Mouse (Mus musculus) hindbrain, embryonic 12.5 days (tissue): ENCODE measurements around the gene Btbd18. TPM values are rescaled to one million over a fixed set of nuclear protein-coding genes. Genes with fewer than 3 reads are reported as not detected.

Source experiments
- ATAC-seq: fragments of 200-750 bp; cut with Nextera tagmentation; 2 replicates; pipeline ENCODE4 v1.8.0; 2017; ENCODE audit warnings: moderate TSS enrichment; ENCODE audit not compliant: low FRiP score
- H3K27ac ChIP-seq: fragments of 300-500 bp; sonication (generic); 2 replicates; pipeline ENCODE4 v1.5.1; 2016; ENCODE audit warnings: mild to moderate bottlenecking
- H3K27me3 ChIP-seq: fragments of 300-500 bp; sonication (generic); 2 replicates; pipeline ENCODE4 v1.6.1; 2016; ENCODE audit warnings: mild to moderate bottlenecking
- H3K36me3 ChIP-seq: fragments of 300-500 bp; sonication (generic); 2 replicates; pipeline ENCODE4 v1.6.1; 2016; ENCODE audit warnings: mild to moderate bottlenecking
- H3K4me1 ChIP-seq: fragments of 300-500 bp; sonication (generic); 2 replicates; pipeline ENCODE4 v1.6.1; 2016
- H3K4me2 ChIP-seq: fragments of 300-500 bp; sonication (generic); replicated peaks from 2 replicates; pipeline ENCODE4 v1.6.1; 2016; ENCODE audit warnings: mild to moderate bottlenecking
- H3K4me3 ChIP-seq: fragments of 300-500 bp; sonication (generic); 2 replicates; pipeline ENCODE4 v1.5.1; 2016; ENCODE audit warnings: mild to moderate bottlenecking
- H3K9ac ChIP-seq: fragments of 300-500 bp; sonication (generic); 2 replicates; pipeline ENCODE4 v1.6.1; 2016; ENCODE audit warnings: mild to moderate bottlenecking, moderate library complexity
- H3K9me3 ChIP-seq: fragments of 300-500 bp; sonication (generic); replicated peaks from 2 replicates; pipeline ENCODE4 v1.6.1; 2016; ENCODE audit warnings: mild to moderate bottlenecking
- WGBS: fragments of 180-500 bp; shearing (Covaris S2); methylation state at CpG from one replicate; pipeline ENCODE4 v1.1.7; 2016; 5-methylcytosine and 5-hydroxymethylcytosine counted together
- polyA plus RNA-seq: library from polyadenylated mRNA; unstranded; fragments of >200 nt; fragmentation: Nextera tagmentation; extraction: Ambion mirVana; gene quantifications from 2 replicates; pipeline ENCODE4 v1.2.1, GENCODE M21; 2016

The Btbd18 gene
- polyA plus RNA-seq, 1 experiment from 2014 or later, result 0.32 TPM

DNA sequence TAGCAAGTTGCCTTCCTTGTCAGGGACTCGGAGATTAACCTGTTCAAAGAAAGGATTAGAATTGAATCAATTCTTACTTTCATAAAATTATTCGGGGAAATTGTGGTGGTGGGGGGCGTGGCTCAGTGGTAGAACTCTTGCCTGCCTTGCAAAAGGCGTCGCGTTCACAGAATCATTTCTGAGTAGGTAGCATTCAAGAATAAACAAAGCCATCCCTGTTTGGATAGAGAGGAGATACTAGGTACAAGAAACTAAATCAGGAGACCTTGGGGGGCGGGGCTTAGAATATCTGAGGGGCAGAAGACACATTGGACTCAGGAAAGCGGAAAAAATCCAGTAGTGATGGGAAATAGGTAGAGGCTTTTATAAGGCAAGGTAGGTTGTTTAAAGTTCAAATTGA, 20.1 kb downstream of the Btbd18 start, which contains the start of gene Tmx2:
Tmx2 (minus strand) TSS at position 125 of the 400 bp plus-strand sequence.
- peaks cover 17% of the 10 kb centered on the region for H3K4me1 ChIP-seq
- WGBS, result 21% methylated on average over 8 of the region's 8 CpGs

GRCm38 (mm10) chr2:84682605-84683183, 23.8 kb downstream of the Btbd18 start:
- Histone ChIP-seq H3K4me1 (peaks cover 10% of the 10 kb centered on the region), H3K4me2 (no peak overlapping the region), H3K36me3 (peaks cover 39% of the 10 kb centered on the region), H3K9me3 (no peaks in the 10 kb centered on the region), H3K9ac (no peak overlapping the region), H3K27ac (no peak overlapping the region), H3K27me3 (no peaks in the 10 kb centered on the region), H3K4me3 (no peak overlapping the region)
- 87% methylated on average over 6 of the region's 6 CpGs for WGBS
- ATAC-seq, result no peak

More for the DNA sequence above, 20.1 kb downstream of the Btbd18 start, which contains the start of gene Tmx2:
- Histone ChIP-seq H3K36me3 (peaks cover 26% of the 10 kb centered on the region), H3K9me3 (no peaks in the 10 kb centered on the region), H3K4me3 (peak within 1 kb of the TSS; percentile 93), H3K27me3 (no peaks in the 10 kb centered on the region), H3K4me2 (peak within 1 kb of the TSS; percentile 83), H3K9ac (peak within 1 kb of the TSS; percentile 88), H3K27ac (peak within 1 kb of the TSS; percentile 81)
- no peak for ATAC-seq

GRCm38 (mm10) chr2:84688080-84688844, 29.4 kb downstream of the Btbd18 start:
- ATAC-seq, result no peak
- WGBS, result 83% methylated on average over 2 of the region's 2 CpGs
- peaks cover 83% of the 10 kb centered on the region for H3K36me3 ChIP-seq

GRCm38 (mm10) chr2:84690050-84690449, 31.2 kb downstream of the Btbd18 start:
- no peak overlapping the region for H3K9ac ChIP-seq
- no peak for ATAC-seq
- H3K9me3 ChIP-seq, result no peaks in the 10 kb centered on the region
- H3K4me2 ChIP-seq, result no peak overlapping the region
- peaks cover 86% of the 10 kb centered on the region for H3K36me3 ChIP-seq
- H3K27ac ChIP-seq, result no peak overlapping the region
- H3K4me3 ChIP-seq, result no peak overlapping the region
- no peaks in the 10 kb centered on the region for H3K4me1 ChIP-seq
- H3K27me3 ChIP-seq, result no peaks in the 10 kb centered on the region
- 92% methylated on average over 12 of the region's 12 CpGs for WGBS

More at GRCm38 (mm10) chr2:84688080-84688844, 29.4 kb downstream of the Btbd18 start:
- no peak overlapping the region for H3K9ac ChIP-seq
- no peak overlapping the region for H3K4me3 ChIP-seq
- H3K4me1 ChIP-seq, result no peaks in the 10 kb centered on the region
- H3K9me3 ChIP-seq, result no peaks in the 10 kb centered on the region
- H3K27me3 ChIP-seq, result no peaks in the 10 kb centered on the region
- H3K27ac ChIP-seq, result no peak overlapping the region
- no peak overlapping the region for H3K4me2 ChIP-seq

DNA sequence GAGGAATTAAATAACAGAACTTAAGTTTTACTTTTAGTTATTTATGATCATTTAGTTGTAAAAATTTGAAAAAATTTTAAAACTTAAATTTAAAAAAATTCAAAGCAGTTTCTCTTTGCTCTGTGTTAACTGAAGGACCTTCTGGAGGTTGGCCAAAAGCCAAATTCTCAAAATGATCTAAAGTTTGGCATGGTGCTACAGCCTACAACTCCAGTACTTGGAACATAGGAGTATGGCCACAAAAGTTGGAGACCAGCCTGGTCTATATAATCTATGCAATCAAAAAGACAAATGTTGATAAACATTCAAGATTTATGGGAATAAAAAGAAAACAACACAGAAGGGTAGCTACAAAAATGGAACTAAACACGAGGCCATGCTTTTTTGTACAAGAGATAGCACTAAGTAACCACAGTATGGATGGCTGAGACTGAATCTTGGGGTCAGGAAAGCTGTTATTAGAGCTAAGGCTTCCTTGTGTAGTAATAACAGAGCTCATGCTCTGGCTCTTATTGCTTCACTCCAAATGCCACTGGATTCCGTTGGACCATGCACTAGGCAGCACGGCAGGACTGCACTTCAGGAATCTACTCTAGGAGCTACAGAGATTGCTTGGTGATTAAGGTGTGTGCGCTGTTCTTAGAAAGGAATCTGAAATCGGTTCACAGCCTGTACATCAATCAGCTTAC, 36.3 kb downstream of the Btbd18 start:
- no peak overlapping the region for H3K27ac ChIP-seq
- WGBS, result 97% methylated on average over 5 of the region's 5 CpGs
- ATAC-seq, result no peak
- peaks cover 60% of the 10 kb centered on the region for H3K36me3 ChIP-seq
- no peak overlapping the region for H3K9ac ChIP-seq
- no peaks in the 10 kb centered on the region for H3K27me3 ChIP-seq
- H3K4me1 ChIP-seq, result no peaks in the 10 kb centered on the region
- H3K4me3 ChIP-seq, result no peak overlapping the region
- no peaks in the 10 kb centered on the region for H3K9me3 ChIP-seq
- H3K4me2 ChIP-seq, result no peak overlapping the region

- no peak for ATAC-seq
- H3K9me3 ChIP-seq, result no peaks in the 10 kb centered on the region
- 97% methylated on average over 1 of the region's 1 CpGs for WGBS
- H3K36me3 ChIP-seq, result peaks cover 39% of the 10 kb centered on the region
- 0 out of 2 replicates have a peak, but pooled peaks cover 3% of the 10 kb centered on the region for H3K4me1 ChIP-seq
- no peaks in the 10 kb centered on the region for H3K27me3 ChIP-seq
- H3K9ac ChIP-seq, result no peak overlapping the region
- H3K4me3 ChIP-seq, result no peak overlapping the region
- no peak overlapping the region for H3K27ac ChIP-seq
- H3K4me2 ChIP-seq, result no peak overlapping the region
These were observed 44.6 kb downstream of the Btbd18 start for GRCm38 (mm10) chr2:84703497-84703896.

DNA sequence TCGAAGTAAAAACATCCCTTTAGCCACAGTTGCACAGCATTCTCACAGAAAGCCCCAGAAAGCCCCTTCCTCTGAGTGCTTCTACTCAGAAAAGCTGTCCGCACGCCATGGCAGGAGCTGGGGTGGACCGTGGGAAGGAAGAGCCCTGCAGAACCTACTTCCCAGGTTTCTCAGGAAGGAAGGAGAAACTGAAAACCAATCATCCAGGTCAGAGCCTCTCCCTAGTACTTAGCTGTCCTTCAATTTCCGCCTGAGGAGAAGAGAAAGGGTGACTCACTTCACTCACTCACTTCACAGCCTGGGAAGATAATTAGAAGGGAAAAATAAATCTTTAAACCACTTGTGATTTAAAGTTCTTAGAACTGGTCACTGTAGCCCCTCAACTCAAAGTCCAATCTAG, 45.5 kb downstream of the Btbd18 start:
- no peak overlapping the region for H3K27ac ChIP-seq
- no peak overlapping the region for H3K4me3 ChIP-seq
- WGBS, result 88% methylated on average over 5 of the region's 5 CpGs

DNA sequence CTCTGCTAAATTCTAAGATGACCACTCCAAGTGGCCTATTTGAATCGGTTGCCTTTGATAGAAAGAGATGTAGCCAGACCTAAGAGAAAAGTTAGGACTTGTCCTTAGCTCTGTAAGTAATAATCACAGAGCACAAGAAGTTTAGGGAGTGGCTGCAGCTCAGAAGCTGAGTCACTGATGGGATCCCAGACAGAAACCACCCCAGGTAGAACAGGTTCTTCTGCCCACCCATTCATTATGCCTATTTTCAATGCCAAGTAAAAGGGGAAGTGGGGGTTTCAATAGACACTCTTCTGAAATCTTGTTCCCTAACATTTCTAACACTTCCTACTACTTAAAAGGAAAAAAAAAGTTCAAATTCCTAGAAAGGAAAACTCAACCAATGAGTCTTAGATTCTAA, 46.4 kb downstream of the Btbd18 start:
- no peak overlapping the region for H3K27ac ChIP-seq
- 0 out of 2 replicates have a peak, but pooled peaks cover 3% of the 10 kb centered on the region for H3K4me1 ChIP-seq
- no peak overlapping the region for H3K9ac ChIP-seq
- no peak overlapping the region for H3K4me2 ChIP-seq
- peaks cover 38% of the 10 kb centered on the region for H3K36me3 ChIP-seq
- 87% methylated on average over 1 of the region's 1 CpGs for WGBS
- H3K9me3 ChIP-seq, result no peaks in the 10 kb centered on the region
- no peak overlapping the region for H3K4me3 ChIP-seq
- ATAC-seq, result no peak
- no peaks in the 10 kb centered on the region for H3K27me3 ChIP-seq

More for the DNA sequence above, 45.5 kb downstream of the Btbd18 start:
- no peak for ATAC-seq
- Histone ChIP-seq H3K27me3 (no peaks in the 10 kb centered on the region), H3K9ac (no peak overlapping the region), H3K9me3 (no peaks in the 10 kb centered on the region), H3K4me2 (no peak overlapping the region), H3K4me1 (0 out of 2 replicates have a peak, but pooled peaks cover 3% of the 10 kb centered on the region), H3K36me3 (peaks cover 36% of the 10 kb centered on the region)

GRCm38 (mm10) chr2:84707523-84707922, 48.6 kb downstream of the Btbd18 start:
- Histone ChIP-seq H3K9ac (no peak overlapping the region), H3K4me3 (no peak overlapping the region), H3K9me3 (no peaks in the 10 kb centered on the region), H3K4me2 (no peak overlapping the region), H3K27ac (no peak overlapping the region), H3K27me3 (no peaks in the 10 kb centered on the region), H3K4me1 (0 out of 2 replicates have a peak, but pooled peaks cover 3% of the 10 kb centered on the region), H3K36me3 (peaks cover 39% of the 10 kb centered on the region)
- 71% methylated on average over 1 of the region's 1 CpGs for WGBS
- no peak for ATAC-seq

DNA sequence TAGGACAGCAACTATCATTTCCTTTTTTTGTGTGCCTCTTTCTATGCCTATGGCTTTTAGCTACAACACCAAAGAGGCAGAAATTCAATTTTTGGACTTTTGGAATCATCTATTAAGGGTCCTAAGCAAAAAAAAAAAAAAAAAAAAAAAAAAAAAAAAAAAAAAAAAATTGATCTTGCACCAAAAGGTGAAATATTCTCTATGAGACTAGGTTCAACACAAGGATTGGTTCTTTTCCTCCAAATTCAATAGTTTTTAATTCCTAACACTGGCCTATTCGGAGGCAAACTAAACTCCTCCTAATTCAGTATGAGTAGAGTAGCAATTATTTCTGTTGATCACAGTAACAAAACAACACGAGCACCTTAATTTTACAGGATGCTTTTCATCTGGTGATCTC, 53.0 kb downstream of the Btbd18 start:
- WGBS, result 91% methylated on average over 2 of the region's 2 CpGs
- Histone ChIP-seq H3K27ac (no peak overlapping the region), H3K36me3 (peaks cover 23% of the 10 kb centered on the region), H3K9me3 (no peaks in the 10 kb centered on the region), H3K4me2 (no peak overlapping the region), H3K4me3 (no peak overlapping the region), H3K9ac (no peak overlapping the region), H3K27me3 (no peaks in the 10 kb centered on the region), H3K4me1 (peaks cover 16% of the 10 kb centered on the region)
- ATAC-seq, result no peak

GRCm38 (mm10) chr2:84714422-84714810, 55.5 kb downstream of the Btbd18 start:
- no peaks in the 10 kb centered on the region for H3K27me3 ChIP-seq
- peak overlapping the region; percentile 85 for H3K4me2 ChIP-seq
- peaks cover 11% of the 10 kb centered on the region for H3K36me3 ChIP-seq
- no peaks in the 10 kb centered on the region for H3K9me3 ChIP-seq
- peak overlapping the region; percentile 97 for H3K9ac ChIP-seq
- peak overlapping the region; percentile 94 for H3K4me3 ChIP-seq
- peak; percentile 36 for ATAC-seq
- H3K27ac ChIP-seq, result peak overlapping the region; percentile 97
- under 1% methylated on average over 23 of the region's 26 CpGs for WGBS
- H3K4me1 ChIP-seq, result peaks cover 12% of the 10 kb centered on the region
